Mouse (Mus musculus) stomach, postnatal 0 days (tissue): ENCODE measurements around the gene Oscar. TPM values are rescaled to one million over a fixed set of nuclear protein-coding genes. Genes with fewer than 3 reads are reported as not detected.

ENCODE experiments used
- ATAC-seq: fragments of 200-750 bp; cut with Nextera tagmentation; 2 replicates; pipeline ENCODE4 v1.8.0; 2017; ENCODE audit not compliant: low FRiP score, low TSS enrichment
- DNase-seq: peaks from one replicate; pipeline ENCODE4 v3.0.0-alpha.2; 2016; ENCODE audit warnings: low spot score
- H3K27ac ChIP-seq: fragments of 300-500 bp; sonication (generic); replicated peaks from 2 replicates; pipeline ENCODE4 v1.5.1; 2014; ENCODE audit warnings: mild to moderate bottlenecking, control low read depth
- H3K27me3 ChIP-seq: fragments of 300-500 bp; sonication (generic); 2 replicates; pipeline ENCODE4 v1.6.1; 2014; ENCODE audit warnings: low read length; ENCODE audit not compliant: control insufficient read depth, insufficient read depth
- H3K36me3 ChIP-seq: fragments of 300-500 bp; sonication (generic); 2 replicates; pipeline ENCODE4 v1.6.1; 2014; ENCODE audit warnings: low read length, mixed read lengths; ENCODE audit not compliant: control insufficient read depth, insufficient read depth
- H3K4me1 ChIP-seq: fragments of 300-500 bp; sonication (generic); replicated peaks from 2 replicates; pipeline ENCODE4 v1.6.1; 2014; ENCODE audit warnings: antibody characterized with exemption; ENCODE audit not compliant: control insufficient read depth, insufficient read depth
- H3K4me2 ChIP-seq: fragments of 300-500 bp; sonication (generic); replicated peaks from 2 replicates; pipeline ENCODE4 v1.6.1; 2014; ENCODE audit warnings: low read depth, mild to moderate bottlenecking, control low read depth, moderate library complexity
- H3K4me3 ChIP-seq: fragments of 300-500 bp; sonication (generic); 2 replicates; pipeline ENCODE4 v1.5.1; 2014; ENCODE audit warnings: low read depth, low read length, control low read depth
- H3K9ac ChIP-seq: fragments of 300-500 bp; sonication (generic); 2 replicates; pipeline ENCODE4 v1.6.1; 2014; ENCODE audit warnings: mild to moderate bottlenecking, low read length, control low read depth, mixed read lengths
- H3K9me3 ChIP-seq: fragments of 300-500 bp; sonication (generic); 2 replicates; pipeline ENCODE4 v1.6.1; 2016; ENCODE audit warnings: low read length; ENCODE audit not compliant: control insufficient read depth
- CTCF ChIP-seq: IDR thresholded peaks from 2 replicates; pipeline ENCODE4 v1.5.1; 2016; ENCODE audit warnings: antibody characterized with exemption, low read depth, mild to moderate bottlenecking, moderate library complexity
- EP300 ChIP-seq: optimal IDR thresholded peaks from 2 replicates; pipeline ENCODE3; 2016; ENCODE audit warnings: antibody characterized with exemption
- WGBS: fragments of 180-500 bp; shearing (Covaris S2); extraction: QIAGEN DNeasy Blood & Tissue Kit; methylation state at CpG from one replicate; pipeline ENCODE4 v1.1.7; 2014; 5-methylcytosine and 5-hydroxymethylcytosine counted together
- polyA plus RNA-seq: library from polyadenylated mRNA; unstranded; fragments of >200 nt; fragmentation: Nextera tagmentation; extraction: Ambion mirVana; gene quantifications from 2 replicates; pipeline ENCODE4 v1.2.1, GENCODE M21; 2015

Oscar gene
- 0.06 and 0.17 TPM in 2 replicates for polyA plus RNA-seq

- Histone ChIP-seq H3K9me3 (no peaks in the 10 kb centered on the region), H3K4me2 (peak within 1 kb of the TSS; percentile 82; the same call in 1 of the 2 replicates), H3K36me3 (peaks cover 6% of the 10 kb centered on the region; the same call in 1 of the 2 replicates), H3K27me3 (no peaks in the 10 kb centered on the region), H3K27ac (no peak within 1 kb of the TSS), H3K4me1 (no peaks in the 10 kb centered on the region), H3K4me3 (peak within 1 kb of the TSS; percentile 71), H3K9ac (no peak within 1 kb of the TSS)
- DNase-seq: no peak
- ATAC-seq: no peak
- WGBS: 84% methylated on average over 4 of the region's 4 CpGs
- no peak for TF ChIP-seq CTCF
- no peak for TF ChIP-seq EP300
Observed at GRCm38 (mm10) chr7:3616057-3616388, at the start of gene Oscar. Gene Oscar (minus strand): TSS chr7:3616157.

- H3K9me3 ChIP-seq: no peaks in the 10 kb centered on the region
- 3% methylated on average over 45 of the region's 45 CpGs for WGBS
- no peaks in the 10 kb centered on the region for H3K4me1 ChIP-seq
- H3K9ac ChIP-seq: peak within 1 kb of the TSS; percentile 78
- peak; percentile 98 for ATAC-seq
- peak within 1 kb of the TSS; percentile 64 for H3K4me3 ChIP-seq
- peak within 1 kb of the TSS; percentile 91 for H3K27ac ChIP-seq
- H3K27me3 ChIP-seq: no peaks in the 10 kb centered on the region
- H3K4me2 ChIP-seq: peak within 1 kb of the TSS; percentile 63
- no peak for TF ChIP-seq EP300
- TF ChIP-seq CTCF: no peak
- peak; percentile 96 for DNase-seq
- H3K36me3 ChIP-seq: peaks cover 14% of the 10 kb centered on the region
Observed at GRCm38 (mm10) chr7:3665215-3666114, 49.5 kb upstream of the Oscar start, which contains the start of gene Leng1. Gene Leng1 (minus strand): TSS chr7:3665840.

- H3K4me1 ChIP-seq: no peaks in the 10 kb centered on the region
- H3K27me3 ChIP-seq: no peaks in the 10 kb centered on the region
- ATAC-seq (peak; percentile 47), DNase-seq (peak; percentile 53)
- peak overlapping the region; percentile 64 for H3K4me3 ChIP-seq
- H3K27ac ChIP-seq: peak overlapping the region; percentile 91
- WGBS: 26% methylated on average over 15 of the region's 15 CpGs
- peak overlapping the region; percentile 63 for H3K4me2 ChIP-seq
- H3K9ac ChIP-seq: peak overlapping the region; percentile 78
- TF ChIP-seq CTCF: no peak
- peaks cover 22% of the 10 kb centered on the region for H3K36me3 ChIP-seq
- no peaks in the 10 kb centered on the region for H3K9me3 ChIP-seq
Observed at GRCm38 (mm10) chr7:3664524-3665214, 48.7 kb upstream of the Oscar start.

GRCm38 (mm10) chr7:3658578-3658977 is 42.6 kb upstream of the Oscar start:
- H3K4me3 ChIP-seq: no peak overlapping the region
- H3K9ac ChIP-seq: no peak overlapping the region
- TF ChIP-seq CTCF: no peak
- no peak for TF ChIP-seq EP300
- no peak overlapping the region for H3K27ac ChIP-seq
- H3K4me1 ChIP-seq: no peaks in the 10 kb centered on the region
- DNase-seq (no peak), ATAC-seq (no peak)
- no peaks in the 10 kb centered on the region for H3K9me3 ChIP-seq
- peaks cover 50% of the 10 kb centered on the region for H3K36me3 ChIP-seq
- 92% methylated on average over 14 of the region's 14 CpGs for WGBS
- H3K27me3 ChIP-seq: no peaks in the 10 kb centered on the region
- H3K4me2 ChIP-seq: no peak overlapping the region

- Histone ChIP-seq H3K9me3 (no peaks in the 10 kb centered on the region), H3K9ac (no peak overlapping the region), H3K4me1 (no peaks in the 10 kb centered on the region), H3K4me3 (no peak overlapping the region), H3K27ac (no peak overlapping the region), H3K4me2 (no peak overlapping the region), H3K27me3 (no peaks in the 10 kb centered on the region), H3K36me3 (peaks cover 57% of the 10 kb centered on the region)
- 85% methylated on average over 4 of the region's 4 CpGs for WGBS
- no peak for DNase-seq
- no peak for TF ChIP-seq EP300
- TF ChIP-seq CTCF: no peak
- ATAC-seq: no peak
Observed at GRCm38 (mm10) chr7:3656966-3657365, 41.0 kb upstream of the Oscar start.

- H3K4me3 ChIP-seq: peak overlapping the region; percentile 99
Observed at GRCm38 (mm10) chr7:3646641-3647040, 30.7 kb upstream of the Oscar start.

More at GRCm38 (mm10) chr7:3646641-3647040, 30.7 kb upstream of the Oscar start:
- Histone ChIP-seq H3K4me2 (peak overlapping the region; percentile 80), H3K27ac (no peak overlapping the region), H3K27me3 (no peaks in the 10 kb centered on the region), H3K9ac (peak overlapping the region; percentile 98), H3K36me3 (peaks cover 8% of the 10 kb centered on the region), H3K9me3 (no peaks in the 10 kb centered on the region), H3K4me1 (peaks cover 10% of the 10 kb centered on the region)
- TF ChIP-seq CTCF: no peak
- TF ChIP-seq EP300: no peak
- ATAC-seq (no peak), DNase-seq (no peak)
- WGBS: 45% methylated on average over 4 of the region's 4 CpGs
